Mouse (Mus musculus) forebrain, embryonic 12.5 days (tissue): ENCODE results near the gene Hnrnpa3. TPM values are rescaled to one million over a fixed set of nuclear protein-coding genes. Genes with fewer than 3 reads are reported as not detected.
A peak's percentile ranks its signal among the peaks of the same experiment; 100 is the strongest.
"Not testable (repeated sequence)": the region's sequence is repeated elsewhere in the genome, so short reads cannot be mapped to it uniquely, and the experiment has no call there.

ENCODE experiments used
- ATAC-seq: fragments of 200-750 bp; cut with Nextera tagmentation; 2 replicates; pipeline ENCODE4 v1.8.0; 2017; ENCODE audit warnings: moderate TSS enrichment; ENCODE audit not compliant: low FRiP score
- H3K27ac ChIP-seq: fragments of 300-500 bp; sonication (generic); 2 replicates; pipeline ENCODE4 v1.5.1; 2016; ENCODE audit warnings: mild to moderate bottlenecking
- H3K27me3 ChIP-seq: fragments of 300-500 bp; sonication (generic); 2 replicates; pipeline ENCODE4 v1.6.1; 2016; ENCODE audit warnings: mild to moderate bottlenecking
- H3K36me3 ChIP-seq: fragments of 300-500 bp; sonication (generic); replicated peaks from 2 replicates; pipeline ENCODE4 v1.6.1; 2016; ENCODE audit warnings: mild to moderate bottlenecking
- H3K4me1 ChIP-seq: fragments of 300-500 bp; sonication (generic); 2 replicates; pipeline ENCODE4 v1.6.1; 2016
- H3K4me2 ChIP-seq: fragments of 300-500 bp; sonication (generic); 2 replicates; pipeline ENCODE4 v1.6.1; 2016; ENCODE audit warnings: mild to moderate bottlenecking, moderate library complexity
- H3K4me3 ChIP-seq: fragments of 300-500 bp; sonication (generic); replicated peaks from 2 replicates; pipeline ENCODE4 v1.5.1; 2016; ENCODE audit warnings: mild to moderate bottlenecking
- H3K9ac ChIP-seq: fragments of 300-500 bp; sonication (generic); 2 replicates; pipeline ENCODE4 v1.6.1; 2016; ENCODE audit warnings: mild to moderate bottlenecking
- H3K9me3 ChIP-seq: fragments of 300-500 bp; sonication (generic); 2 replicates; pipeline ENCODE4 v1.6.1; 2016
- WGBS: fragments of 180-500 bp; shearing (Covaris S2); methylation state at CpG from one replicate; pipeline ENCODE4 v1.1.7; 2016; 5-methylcytosine and 5-hydroxymethylcytosine counted together
- polyA plus RNA-seq: library from polyadenylated mRNA; unstranded; fragments of >200 nt; fragmentation: Nextera tagmentation; extraction: Ambion mirVana; gene quantifications from 2 replicates; pipeline ENCODE4 v1.2.1, GENCODE M21; 2016

Gene Hnrnpa3
- polyA plus RNA-seq, result 448 and 488 TPM in 2 replicates

- Histone ChIP-seq H3K9ac (peak within 1 kb of the TSS; percentile 98), H3K36me3 (peaks cover 20% of the 10 kb centered on the region), H3K9me3 (no peaks in the 10 kb centered on the region), H3K4me3 (peak within 1 kb of the TSS; percentile 94), H3K27me3 (no peaks in the 10 kb centered on the region), H3K4me2 (peak within 1 kb of the TSS; percentile 73), H3K27ac (peak within 1 kb of the TSS; percentile 98), H3K4me1 (peaks cover 20% of the 10 kb centered on the region)
- peak; percentile 95 for ATAC-seq
- WGBS, result under 1% methylated on average over 90 of the region's 102 CpGs
These were observed at the start of gene Hnrnpa3 for GRCm38 (mm10) chr2:75658727-75659628. TSS of gene Hnrnpa3 (plus strand) at chr2:75659261.

GRCm38 (mm10) chr2:75609971-75610370, 49.1 kb upstream of the Hnrnpa3 start:
- no peaks in the 10 kb centered on the region for H3K9me3 ChIP-seq
- H3K4me1 ChIP-seq, result peaks cover 29% of the 10 kb centered on the region
- 68% methylated on average over 15 of the region's 15 CpGs for WGBS
- H3K9ac ChIP-seq, result peak overlapping the region; percentile 30
- no peaks in the 10 kb centered on the region for H3K36me3 ChIP-seq
- ATAC-seq, result no peak
- H3K27me3 ChIP-seq, result peaks cover 47% of the 10 kb centered on the region
- peak overlapping the region; percentile 49 for H3K4me2 ChIP-seq
- H3K4me3 ChIP-seq, result peak overlapping the region; percentile 17; the same call in 1 of the 2 replicates
- H3K27ac ChIP-seq, result 0 out of 2 replicates have a peak overlapping the region, but pooled peaks have one; percentile 15

GRCm38 (mm10) chr2:75610602-75611001, 48.5 kb upstream of the Hnrnpa3 start:
- H3K9ac ChIP-seq, H3K4me3 ChIP-seq, H3K36me3 ChIP-seq, H3K9me3 ChIP-seq, ATAC-seq, H3K4me2 ChIP-seq, H3K27ac ChIP-seq: not testable (repeated sequence)
- Histone ChIP-seq H3K27me3 (peaks cover 47% of the 10 kb centered on the region), H3K4me1 (peaks cover 29% of the 10 kb centered on the region)
- 86% methylated on average over 7 of the region's 7 CpGs for WGBS

GRCm38 (mm10) chr2:75611041-75611805, 47.8 kb upstream of the Hnrnpa3 start:
- peaks cover 47% of the 10 kb centered on the region for H3K27me3 ChIP-seq
- ATAC-seq, result no peak
- 89% methylated on average over 15 of the region's 15 CpGs for WGBS

GRCm38 (mm10) chr2:75612006-75612405, 47.1 kb upstream of the Hnrnpa3 start:
- no peak overlapping the region for H3K4me2 ChIP-seq
- peaks cover 29% of the 10 kb centered on the region for H3K4me1 ChIP-seq
- no peaks in the 10 kb centered on the region for H3K9me3 ChIP-seq
- no peak overlapping the region for H3K4me3 ChIP-seq
- WGBS, result 89% methylated on average over 2 of the region's 2 CpGs
- H3K36me3 ChIP-seq, result no peaks in the 10 kb centered on the region
- no peak overlapping the region for H3K9ac ChIP-seq
- no peak overlapping the region for H3K27ac ChIP-seq
- ATAC-seq, result no peak
- H3K27me3 ChIP-seq, result peaks cover 44% of the 10 kb centered on the region

More at GRCm38 (mm10) chr2:75611041-75611805, 47.8 kb upstream of the Hnrnpa3 start:
- H3K4me2 ChIP-seq, result no peak overlapping the region
- H3K9me3 ChIP-seq, result no peaks in the 10 kb centered on the region
- H3K36me3 ChIP-seq, result no peaks in the 10 kb centered on the region
- no peak overlapping the region for H3K9ac ChIP-seq
- no peak overlapping the region for H3K4me3 ChIP-seq
- no peak overlapping the region for H3K27ac ChIP-seq
- peaks cover 29% of the 10 kb centered on the region for H3K4me1 ChIP-seq

GRCm38 (mm10) chr2:75612981-75613567, 46.0 kb upstream of the Hnrnpa3 start:
- H3K4me1 ChIP-seq, result peaks cover 29% of the 10 kb centered on the region
- H3K27me3 ChIP-seq, result peaks cover 33% of the 10 kb centered on the region
- 18% methylated on average over 14 of the region's 14 CpGs for WGBS
- H3K4me2 ChIP-seq, result no peak overlapping the region
- H3K27ac ChIP-seq, result no peak overlapping the region
- no peaks in the 10 kb centered on the region for H3K36me3 ChIP-seq
- H3K4me3 ChIP-seq, result no peak overlapping the region
- ATAC-seq, result no peak
- no peak overlapping the region for H3K9ac ChIP-seq
- H3K9me3 ChIP-seq, result no peaks in the 10 kb centered on the region

- WGBS, result 92% methylated on average over 6 of the region's 6 CpGs
- no peaks in the 10 kb centered on the region for H3K36me3 ChIP-seq
- H3K9me3 ChIP-seq, result no peaks in the 10 kb centered on the region
These were observed 44.5 kb upstream of the Hnrnpa3 start for GRCm38 (mm10) chr2:75614577-75614976.

GRCm38 (mm10) chr2:75616911-75617310, 42.1 kb upstream of the Hnrnpa3 start:
- Histone ChIP-seq H3K4me1 (peaks cover 13% of the 10 kb centered on the region), H3K27ac (no peak overlapping the region), H3K4me2 (no peak overlapping the region), H3K27me3 (0 out of 2 replicates have a peak, but pooled peaks cover 7% of the 10 kb centered on the region), H3K4me3 (no peak overlapping the region), H3K9me3 (no peaks in the 10 kb centered on the region), H3K9ac (no peak overlapping the region), H3K36me3 (no peaks in the 10 kb centered on the region)
- 95% methylated on average over 8 of the region's 8 CpGs for WGBS
- no peak for ATAC-seq

More at GRCm38 (mm10) chr2:75614577-75614976, 44.5 kb upstream of the Hnrnpa3 start:
- ATAC-seq, result no peak
- no peak overlapping the region for H3K4me3 ChIP-seq
- H3K9ac ChIP-seq, result no peak overlapping the region
- no peak overlapping the region for H3K4me2 ChIP-seq
- H3K27ac ChIP-seq, result no peak overlapping the region
- peaks cover 27% of the 10 kb centered on the region for H3K27me3 ChIP-seq
- peaks cover 18% of the 10 kb centered on the region for H3K4me1 ChIP-seq

- H3K27me3 ChIP-seq, result 0 out of 2 replicates have a peak, but pooled peaks cover 7% of the 10 kb centered on the region
- H3K4me1 ChIP-seq, result no peaks in the 10 kb centered on the region; the same call in 1 of the 2 replicates
- H3K4me3 ChIP-seq, result no peak overlapping the region
- no peak for ATAC-seq
- no peak overlapping the region for H3K4me2 ChIP-seq
- no peak overlapping the region for H3K27ac ChIP-seq
- H3K9ac ChIP-seq, result no peak overlapping the region
- no peaks in the 10 kb centered on the region for H3K9me3 ChIP-seq
- no peaks in the 10 kb centered on the region for H3K36me3 ChIP-seq
- 67% methylated on average over 6 of the region's 6 CpGs for WGBS
These were observed 40.3 kb upstream of the Hnrnpa3 start for GRCm38 (mm10) chr2:75618712-75619111.

GRCm38 (mm10) chr2:75621873-75622654, 37.0 kb upstream of the Hnrnpa3 start:
- H3K4me2 ChIP-seq, result no peak overlapping the region
- no peaks in the 10 kb centered on the region for H3K27me3 ChIP-seq
- no peak overlapping the region for H3K4me3 ChIP-seq
- H3K36me3 ChIP-seq, result no peaks in the 10 kb centered on the region
- WGBS, result 89% methylated on average over 14 of the region's 14 CpGs
- no peaks in the 10 kb centered on the region for H3K9me3 ChIP-seq
- H3K27ac ChIP-seq, result no peak overlapping the region
- no peak for ATAC-seq
- H3K4me1 ChIP-seq, result no peaks in the 10 kb centered on the region; the same call in 1 of the 2 replicates
- H3K9ac ChIP-seq, result no peak overlapping the region

GRCm38 (mm10) chr2:75625086-75625485, 34.0 kb upstream of the Hnrnpa3 start:
- Histone ChIP-seq H3K27ac (no peak overlapping the region), H3K9ac (no peak overlapping the region), H3K4me2 (no peak overlapping the region), H3K9me3 (no peaks in the 10 kb centered on the region), H3K4me1 (no peaks in the 10 kb centered on the region; the same call in 1 of the 2 replicates), H3K27me3 (no peaks in the 10 kb centered on the region), H3K36me3 (no peaks in the 10 kb centered on the region), H3K4me3 (no peak overlapping the region)
- no peak for ATAC-seq
- WGBS, result 94% methylated on average over 3 of the region's 3 CpGs
